Mouse (Mus musculus) limb, embryonic 14.5 days (tissue): ENCODE data around the gene Kdm1a. TPM values are rescaled to one million over a fixed set of nuclear protein-coding genes. Genes with fewer than 3 reads are reported as not detected.

Experiments
- ATAC-seq: fragments of 200-750 bp; cut with Nextera tagmentation; 2 replicates; pipeline ENCODE4 v1.8.0; 2017; ENCODE audit warnings: low read depth, moderate number of reproducible peaks, moderate TSS enrichment; ENCODE audit not compliant: low FRiP score
- DNase-seq: peaks from one replicate; pipeline ENCODE4 v3.0.0-alpha.2; 2015; ENCODE audit warnings: low spot score
- H3K27ac ChIP-seq: fragments of 300-500 bp; sonication (generic); replicated peaks from 2 replicates; pipeline ENCODE4 v1.5.1; 2014; ENCODE audit warnings: low read depth, mild to moderate bottlenecking, low read length, moderate library complexity, mixed read lengths
- H3K27me3 ChIP-seq: fragments of 300-500 bp; sonication (generic); 2 replicates; pipeline ENCODE4 v1.6.1; 2014; ENCODE audit warnings: low read length, mixed read lengths; ENCODE audit not compliant: control insufficient read depth, insufficient read depth
- H3K36me3 ChIP-seq: fragments of 300-500 bp; sonication (generic); 2 replicates; pipeline ENCODE4 v1.6.1; 2014; ENCODE audit warnings: mild to moderate bottlenecking, low read length, moderate library complexity, mixed read lengths; ENCODE audit not compliant: control insufficient read depth, insufficient read depth
- H3K4me1 ChIP-seq: fragments of 300-500 bp; sonication (generic); 2 replicates; pipeline ENCODE4 v1.6.1; 2014; ENCODE audit warnings: antibody characterized with exemption, low read length, mixed read lengths; ENCODE audit not compliant: control insufficient read depth, insufficient read depth
- H3K4me2 ChIP-seq: fragments of 300-500 bp; sonication (generic); replicated peaks from 2 replicates; pipeline ENCODE4 v1.6.1; 2014; ENCODE audit warnings: low read depth, mild to moderate bottlenecking, low read length, moderate library complexity; ENCODE audit not compliant: severe bottlenecking
- H3K4me3 ChIP-seq: fragments of 300-500 bp; sonication (generic); replicated peaks from 2 replicates; pipeline ENCODE4 v1.5.1; 2014; ENCODE audit warnings: low read length
- H3K9ac ChIP-seq: fragments of 300-500 bp; sonication (generic); 2 replicates; pipeline ENCODE4 v1.6.1; 2014; ENCODE audit warnings: mild to moderate bottlenecking, low read depth, low read length, moderate library complexity; ENCODE audit not compliant: severe bottlenecking
- H3K9me3 ChIP-seq: fragments of 300-500 bp; sonication (generic); 2 replicates; pipeline ENCODE4 v1.6.1; 2016; ENCODE audit warnings: low read length; ENCODE audit not compliant: control insufficient read depth
- POLR2A ChIP-seq: fragments of 200-500 bp; IDR thresholded peaks from 2 replicates; pipeline ENCODE4 v1.8.0; 2012; ENCODE audit warnings: inconsistent platforms, mild to moderate bottlenecking, moderate library complexity, borderline replicate concordance; ENCODE audit not compliant: insufficient read depth, insufficient read length; ENCODE audit errors: extremely low read depth
- whole genome bisulfite sequencing: fragments of 180-500 bp; shearing (Covaris S2); extraction: QIAGEN DNeasy Blood & Tissue Kit; methylation state at CpG from one replicate; pipeline ENCODE4 v1.1.7; 2014; 5-methylcytosine and 5-hydroxymethylcytosine counted together
- polyA plus RNA-seq, 2 experiments: library from polyadenylated mRNA; depleted of rRNA in 1 of 2; stranded (reverse) in 1 of 2; unstranded in 1 of 2; fragments of >200 nt; fragmentation: Nextera tagmentation in 1 of 2; extraction: Ambion mirVana in 1 of 2; gene quantifications; 2 replicates each; pipeline versions ENCODE4 v1.2.1 to v1.2.3; 2012 to 2014

The Kdm1a gene
- polyA plus RNA-seq, 2 experiments, result 51.9 to 89.9 TPM

DNA sequence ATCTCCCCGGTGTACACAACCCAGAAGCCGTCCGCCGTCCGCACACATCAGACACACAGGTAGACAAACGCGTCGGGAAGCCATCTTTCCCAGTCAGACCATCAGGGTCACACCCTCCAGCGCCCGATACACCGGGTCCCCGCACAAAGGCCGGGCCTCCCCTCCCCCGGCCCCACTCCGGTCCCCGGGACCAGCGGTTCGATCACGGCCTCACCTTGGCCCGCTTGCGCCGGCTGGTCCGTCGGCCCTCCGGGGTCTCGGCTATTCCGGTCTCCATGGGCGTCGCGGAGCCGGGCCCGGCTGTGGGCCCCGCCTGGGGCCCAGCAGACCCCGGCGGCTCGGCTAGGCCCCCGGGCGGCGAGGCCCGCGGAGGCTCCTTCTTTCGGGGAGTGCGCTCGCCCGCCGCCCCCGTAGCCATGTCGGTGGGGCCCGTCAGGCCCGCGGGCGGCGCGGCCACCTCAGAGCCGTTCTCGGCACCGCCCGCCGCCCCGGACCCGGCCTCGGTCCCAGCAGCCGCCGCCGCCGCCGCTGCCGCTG is 437 bp downstream of the Kdm1a start:
- TF ChIP-seq POLR2A, result no peak
- DNase-seq, result peak; percentile 25
- Histone ChIP-seq H3K4me2 (peak overlapping the region; percentile 57; the same call in 1 of the 2 replicates), H3K36me3 (no peaks in the 10 kb centered on the region), H3K27ac (peak overlapping the region; percentile 93), H3K27me3 (no peaks in the 10 kb centered on the region), H3K9me3 (no peaks in the 10 kb centered on the region), H3K4me1 (peaks cover 10% of the 10 kb centered on the region), H3K9ac (peak overlapping the region; percentile 99), H3K4me3 (peak overlapping the region; percentile 96)
- peak; percentile 45 for ATAC-seq
- WGBS, result under 1% methylated on average over 38 of the region's 68 CpGs

DNA sequence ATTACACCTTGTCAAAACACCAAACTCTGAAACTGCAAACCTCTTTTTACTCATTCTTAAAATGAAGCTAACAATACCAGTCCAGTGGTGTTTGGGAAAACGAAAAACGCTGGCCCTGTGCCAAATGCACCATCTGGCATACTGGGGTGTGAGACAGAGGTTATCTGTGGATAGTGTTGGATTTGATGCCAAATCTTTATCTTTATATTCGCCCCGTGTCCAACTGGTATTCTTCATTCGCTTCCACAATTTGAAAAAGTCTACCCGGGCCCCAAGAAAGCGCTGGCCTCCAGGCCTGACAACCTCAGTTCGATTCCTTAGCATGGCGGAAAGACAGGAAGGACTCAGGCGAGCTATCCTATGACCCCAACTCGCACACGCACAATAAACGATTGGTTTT is 1.0 kb downstream of the Kdm1a start:
- no peaks in the 10 kb centered on the region for H3K9me3 ChIP-seq
- peak overlapping the region; percentile 96 for H3K4me3 ChIP-seq
- ATAC-seq (no peak), DNase-seq (peak; percentile 79)
- peaks cover 10% of the 10 kb centered on the region for H3K4me1 ChIP-seq
- H3K4me2 ChIP-seq, result peak overlapping the region; percentile 57
- H3K27ac ChIP-seq, result no peak overlapping the region
- peak overlapping the region; percentile 99 for H3K9ac ChIP-seq
- WGBS, result under 1% methylated on average over 13 of the region's 13 CpGs
- TF ChIP-seq POLR2A, result no peak
- H3K36me3 ChIP-seq, result no peaks in the 10 kb centered on the region
- H3K27me3 ChIP-seq, result no peaks in the 10 kb centered on the region

DNA sequence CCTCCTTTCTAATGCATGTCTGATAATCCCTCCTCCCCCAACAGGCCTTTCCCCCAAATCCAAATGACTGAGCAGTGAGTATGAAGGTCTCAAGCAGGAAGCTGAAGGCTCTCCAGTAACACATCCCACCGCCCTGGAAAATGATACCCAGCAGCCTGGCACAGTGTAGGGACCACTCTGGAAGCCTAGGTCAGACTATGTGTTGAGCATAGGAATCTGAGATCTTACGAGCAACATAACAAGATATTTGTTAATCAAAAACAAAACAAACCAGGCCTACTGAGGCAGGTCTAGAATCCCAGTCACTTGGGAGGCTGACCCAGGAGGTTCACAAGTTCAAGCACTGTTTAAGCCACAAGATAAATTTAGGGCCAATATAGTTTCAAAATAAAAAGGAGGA is 2.0 kb downstream of the Kdm1a start:
- DNase-seq, result no peak
- Histone ChIP-seq H3K9me3 (no peaks in the 10 kb centered on the region), H3K27me3 (no peaks in the 10 kb centered on the region), H3K4me2 (peak overlapping the region; percentile 57), H3K36me3 (no peaks in the 10 kb centered on the region), H3K27ac (no peak overlapping the region), H3K4me1 (peaks cover 10% of the 10 kb centered on the region), H3K9ac (no peak overlapping the region), H3K4me3 (peak overlapping the region; percentile 96)
- WGBS, result 84% methylated on average over 2 of the region's 2 CpGs
- no peak for TF ChIP-seq POLR2A
- ATAC-seq, result no peak

DNA sequence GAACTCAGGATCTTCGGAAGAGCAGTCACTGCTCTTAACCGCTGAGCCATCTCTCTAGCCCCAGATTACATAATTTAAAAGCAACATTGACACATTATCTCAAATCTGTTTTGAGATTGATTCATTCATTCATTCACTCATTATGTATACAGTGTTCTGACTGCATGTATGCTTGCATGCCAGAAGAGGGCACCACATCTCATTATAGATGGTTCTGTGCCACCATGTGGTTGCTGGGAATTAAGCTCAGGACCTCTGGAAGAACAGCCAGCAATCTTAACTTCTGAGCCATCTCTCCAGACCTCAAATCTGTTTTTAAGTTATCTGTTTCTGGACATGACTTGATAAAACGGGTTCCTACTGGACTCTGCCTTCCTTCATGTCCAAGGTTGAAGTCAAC is 2.7 kb downstream of the Kdm1a start:
- 92% methylated on average over 3 of the region's 3 CpGs for WGBS
- ATAC-seq, result no peak
- H3K4me2 ChIP-seq, result no peak overlapping the region
- no peaks in the 10 kb centered on the region for H3K9me3 ChIP-seq
- H3K4me1 ChIP-seq, result peaks cover 10% of the 10 kb centered on the region
- no peaks in the 10 kb centered on the region for H3K27me3 ChIP-seq
- no peak overlapping the region for H3K9ac ChIP-seq
- no peak for TF ChIP-seq POLR2A
- no peak overlapping the region for H3K4me3 ChIP-seq
- no peak for DNase-seq
- no peak overlapping the region for H3K27ac ChIP-seq
- H3K36me3 ChIP-seq, result no peaks in the 10 kb centered on the region

DNA sequence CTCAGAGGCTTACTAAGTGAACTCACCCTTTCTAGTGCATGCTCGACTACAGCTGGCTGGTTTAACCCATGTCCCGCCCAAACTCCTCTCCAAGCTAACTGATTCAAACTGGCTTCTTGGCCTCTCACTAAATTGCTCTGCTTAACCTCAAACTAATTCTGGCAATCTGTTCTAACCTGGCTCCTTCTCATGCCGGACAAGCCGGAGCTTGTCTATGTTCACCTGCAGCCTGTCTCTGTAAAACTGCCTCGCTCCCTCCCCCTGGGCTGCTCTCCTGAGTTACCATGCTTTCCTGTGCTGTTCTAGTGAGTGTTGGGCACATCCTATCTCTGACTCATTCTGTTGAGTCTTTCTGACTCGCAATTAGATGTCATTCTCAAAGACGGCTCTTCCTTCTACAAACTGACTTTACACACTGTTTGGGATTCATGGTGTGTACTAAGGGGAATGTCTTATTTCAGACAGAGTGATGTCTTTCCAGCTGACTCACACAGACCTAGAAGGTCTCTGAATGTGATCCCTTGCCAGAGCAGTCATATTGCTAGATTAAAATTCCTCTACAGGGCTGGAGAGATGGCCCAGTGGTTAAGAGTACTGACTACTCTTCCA is 4.2 kb downstream of the Kdm1a start:
- Histone ChIP-seq H3K4me1 (peaks cover 10% of the 10 kb centered on the region), H3K4me3 (no peak overlapping the region), H3K9ac (no peak overlapping the region), H3K36me3 (no peaks in the 10 kb centered on the region), H3K9me3 (no peaks in the 10 kb centered on the region), H3K27me3 (no peaks in the 10 kb centered on the region), H3K4me2 (no peak overlapping the region), H3K27ac (no peak overlapping the region)
- ATAC-seq, result no peak
- WGBS, result 92% methylated on average over 7 of the region's 7 CpGs
- no peak for DNase-seq
- no peak for TF ChIP-seq POLR2A
